Mouse (Mus musculus) gastrocnemius, adult 8-10 months (tissue): ENCODE results near the gene Pan2. TPM values are rescaled to one million over a fixed set of nuclear protein-coding genes. Genes with fewer than 3 reads are reported as not detected.

Source experiments
- total RNA-seq, 4 experiments: library from RNA; stranded (reverse); gene quantifications; 2 replicates each; pipeline ENCODE4 v1.2.4; 2022

Gene Pan2
- total RNA-seq, 4 experiments from 2014 or later: 2.6 to 3.9 (median 3.2) TPM

Other genes with a start within 250 kb of the Pan2 start
- 10 to 100 TPM; 70.5 to 81.9 (median 74.5) TPM for gene Ptges3, start 244.4 kb upstream of the Pan2 start, total RNA-seq
- 1,000 to 10,000 TPM; 3,262 to 3,916 (median 3,403) TPM for gene Atp5b, start 220.1 kb upstream of the Pan2 start, total RNA-seq
- 10 to 100 TPM; 11.3 to 13.9 (median 12.6) TPM for gene Baz2a, start 211.8 kb upstream of the Pan2 start, total RNA-seq
- gene Rbms2, start 123.0 kb upstream of the Pan2 start, total RNA-seq: 10 to 100 TPM; 53.5 to 63.6 (median 60.7) TPM
- gene Gls2, start 108.9 kb upstream of the Pan2 start, total RNA-seq: under 1 TPM; 0.36 to 0.97 (median 0.58) TPM
- 10 to 100 TPM; 30.5 to 33.5 (median 32.4) TPM for gene Spryd4, start 91.5 kb upstream of the Pan2 start, total RNA-seq
- not detected for gene Mip, start 77.5 kb upstream of the Pan2 start, total RNA-seq
- 1 to 10 TPM; 1.4 to 1.9 (median 1.7) TPM for gene Timeless, start 71.3 kb upstream of the Pan2 start, total RNA-seq
- under 1 TPM in 1 of 4 experiments, not detected in 3; 0.21 TPM for gene Apon, start 49.2 kb upstream of the Pan2 start, total RNA-seq
- gene Apof, start 34.7 kb upstream of the Pan2 start, total RNA-seq: not detected
- gene Stat2, start 32.8 kb upstream of the Pan2 start, total RNA-seq: 1 to 10 TPM; 1.6 to 4.5 (median 2.4) TPM
- gene Il23a, start 4.6 kb upstream of the Pan2 start, total RNA-seq: not detected
- gene Cnpy2, start 19.1 kb downstream of the Pan2 start, total RNA-seq: 10 to 100 TPM; 51.0 to 56.9 (median 52.2) TPM
- gene Cs, start 34.4 kb downstream of the Pan2 start, total RNA-seq: 100 to 1,000 TPM; 491 to 577 (median 541) TPM
- gene Coq10a, start 65.7 kb downstream of the Pan2 start, total RNA-seq: 100 to 1,000 TPM; 409 to 479 (median 445) TPM
- 10 to 100 TPM; 38.7 to 48.8 (median 43.2) TPM for gene Ankrd52, start 73.8 kb downstream of the Pan2 start, total RNA-seq
- gene Slc39a5, start 97.9 kb downstream of the Pan2 start, total RNA-seq: not detected
- 10 to 100 TPM; 59.0 to 70.3 (median 63.5) TPM for gene Nabp2, start 108.2 kb downstream of the Pan2 start, total RNA-seq
- 10 to 100 TPM; 13.6 to 14.7 (median 14.1) TPM for gene Rnf41, start 108.3 kb downstream of the Pan2 start, total RNA-seq
- gene Smarcc2, start 155.9 kb downstream of the Pan2 start, total RNA-seq: 10 to 100 TPM; 45.6 to 53.3 (median 49.5) TPM
- gene Myl6, start 190.8 kb downstream of the Pan2 start, total RNA-seq: 100 to 1,000 TPM; 125 to 188 (median 158) TPM
- 10 to 100 TPM in 2 of 4 experiments, 1 to 10 TPM in 2; 8.7 to 11.7 (median 10.0) TPM for gene Myl6b, start 195.3 kb downstream of the Pan2 start, total RNA-seq
- gene Esyt1, start 222.5 kb downstream of the Pan2 start, total RNA-seq: 10 to 100 TPM; 10.4 to 13.5 (median 13.4) TPM
- gene Zc3h10, start 244.4 kb downstream of the Pan2 start, total RNA-seq: 1 to 10 TPM; 5.7 to 7.5 (median 6.7) TPM
- gene Rpl41, start 246.0 kb downstream of the Pan2 start, total RNA-seq: 1,000 to 10,000 TPM in 2 of 4 experiments, 100 to 1,000 TPM in 2; 907 to 1,327 (median 1,023) TPM